Mouse (Mus musculus) brain, embryonic 18.5 days (tissue): ENCODE data around the gene Myom1.

Source experiments
- DNase-seq: peaks from one replicate; pipeline ENCODE4 v3.0.0-alpha.2; 2012; ENCODE audit warnings: low read depth, low spot score

Myom1 gene

GRCm38 (mm10) chr17:71136384-71137333, 134.2 kb downstream of the Myom1 start:
- DNase-seq, result no peak

- no peak for DNase-seq
Measured at GRCm38 (mm10) chr17:71137334-71137721, 134.9 kb downstream of the Myom1 start.

GRCm38 (mm10) chr17:71142068-71142467, 139.6 kb downstream of the Myom1 start:
- no peak for DNase-seq

- DNase-seq, result no peak
Measured at GRCm38 (mm10) chr17:71143155-71143554, 140.7 kb downstream of the Myom1 start.

- DNase-seq, result no peak
Measured at GRCm38 (mm10) chr17:71144322-71145116, 142.1 kb downstream of the Myom1 start.

GRCm38 (mm10) chr17:71145248-71145961, 143.0 kb downstream of the Myom1 start:
- DNase-seq, result no peak

- no peak for DNase-seq
Measured at GRCm38 (mm10) chr17:71153356-71153755, 150.9 kb downstream of the Myom1 start.

GRCm38 (mm10) chr17:71155271-71155670, 152.8 kb downstream of the Myom1 start:
- no peak for DNase-seq

- DNase-seq, result no peak
Measured at GRCm38 (mm10) chr17:71159152-71159567, 156.7 kb downstream of the Myom1 start.

GRCm38 (mm10) chr17:71159720-71160119, 157.3 kb downstream of the Myom1 start:
- DNase-seq, result no peak

GRCm38 (mm10) chr17:71160244-71160995, 158.0 kb downstream of the Myom1 start:
- DNase-seq, result no peak

GRCm38 (mm10) chr17:71164991-71165390, 162.6 kb downstream of the Myom1 start:
- no peak for DNase-seq

GRCm38 (mm10) chr17:71168205-71168815, 165.9 kb downstream of the Myom1 start:
- DNase-seq, result no peak

- no peak for DNase-seq
Measured at GRCm38 (mm10) chr17:71168846-71169245, 166.4 kb downstream of the Myom1 start.

GRCm38 (mm10) chr17:71169639-71170038, 167.2 kb downstream of the Myom1 start:
- DNase-seq, result no peak

- DNase-seq, result no peak
Measured at GRCm38 (mm10) chr17:71171161-71171560, 168.7 kb downstream of the Myom1 start.
